Mouse (Mus musculus): ENCODE data around the gene Olfr983. TPM values are rescaled to one million over a fixed set of nuclear protein-coding genes. Genes with fewer than 3 reads are reported as not detected.

The Olfr983 gene
- polyA plus RNA-seq (2012; rRNA removed), result not detected in 2 replicates

GRCm38 (mm10) chr9:40093495-40093894 is at the start of gene Olfr983:
Gene Olfr983, minus strand, starts transcription at chr9:40093595.

DNA sequence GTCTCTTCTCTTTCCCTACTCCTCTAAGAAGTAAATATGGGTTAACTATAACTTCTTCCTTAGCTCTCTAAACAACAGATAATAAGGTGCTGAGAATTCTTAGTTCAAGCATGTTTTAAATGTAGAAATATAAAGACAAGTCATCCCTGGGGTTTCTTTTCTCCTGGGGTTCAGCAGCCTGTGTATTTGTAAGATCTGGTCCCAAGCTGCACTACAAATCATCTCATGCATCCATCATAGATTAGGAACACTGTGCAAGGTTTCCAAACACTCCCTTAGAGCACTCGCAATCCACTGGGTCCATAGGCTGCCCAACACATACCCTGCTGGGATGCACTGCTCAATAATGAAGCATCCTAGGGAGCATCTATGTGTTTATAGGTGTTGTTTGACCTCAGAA is 36.7 kb upstream of the Olfr983 start, which contains the start of gene Olfr985:
Gene Olfr985 (minus strand): TSS at position 101 of the 400 bp plus-strand sequence.

GRCm38 (mm10) chr9:40114106-40114505 is 20.7 kb upstream of the Olfr983 start, which contains the start of gene Olfr984:
Gene Olfr984, minus strand, starts transcription at chr9:40114206.

DNA sequence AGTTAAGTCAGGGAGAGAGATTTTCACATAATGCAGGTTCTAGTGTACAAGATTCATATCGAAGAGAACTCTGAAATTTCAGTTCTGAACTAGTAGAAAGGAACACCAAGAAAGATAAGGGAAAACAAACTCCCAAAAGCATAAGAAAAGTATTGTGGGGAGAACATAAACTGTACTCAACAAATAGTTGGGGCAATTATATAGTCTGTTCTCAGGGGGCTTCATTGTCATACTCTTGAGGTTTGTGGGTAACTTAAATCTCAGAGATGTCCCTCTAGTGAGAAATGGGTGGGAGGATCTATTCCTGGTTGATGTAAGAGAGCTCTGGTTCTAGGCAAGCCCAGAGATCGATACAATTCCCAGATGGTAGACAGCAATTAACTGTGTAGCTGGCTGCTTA is 19.9 kb downstream of the Olfr983 start, which contains the start of gene Olfr982:
Gene Olfr982 (plus strand): TSS at position 301 of the 400 bp plus-strand sequence.

Other genes starting within 250 kb of the Olfr983 start
- gene Olfr972, start 227.2 kb downstream of the Olfr983 start, polyA plus RNA-seq (2012; rRNA removed), result not detected in 2 replicates
- not detected in 2 replicates for gene Olfr229, start 186.3 kb downstream of the Olfr983 start, polyA plus RNA-seq (2012; rRNA removed)
- gene Olfr974, start 156.1 kb downstream of the Olfr983 start, polyA plus RNA-seq (2012; rRNA removed), result not detected in 2 replicates
- gene Olfr975, start 141.5 kb downstream of the Olfr983 start, polyA plus RNA-seq (2012; rRNA removed), result not detected in 2 replicates
- gene Olfr976, start 132.5 kb downstream of the Olfr983 start, polyA plus RNA-seq (2012; rRNA removed), result not detected in 2 replicates
- not detected in 2 replicates for gene Olfr978, start 101.5 kb downstream of the Olfr983 start, polyA plus RNA-seq (2012; rRNA removed)
- gene Olfr979, start 90.1 kb downstream of the Olfr983 start, polyA plus RNA-seq (2012; rRNA removed), result not detected in 2 replicates
- gene Olfr980, start 84.0 kb downstream of the Olfr983 start, polyA plus RNA-seq (2012; rRNA removed), result not detected in 2 replicates
- gene Olfr981, start 72.1 kb downstream of the Olfr983 start, polyA plus RNA-seq (2012; rRNA removed), result not detected in 2 replicates
- gene Olfr982, start 19.8 kb downstream of the Olfr983 start, polyA plus RNA-seq (2012; rRNA removed), result not detected in 2 replicates
- not detected in 2 replicates for gene Olfr984, start 20.6 kb upstream of the Olfr983 start, polyA plus RNA-seq (2012; rRNA removed)
- not detected in 2 replicates for gene Olfr985, start 36.6 kb upstream of the Olfr983 start, polyA plus RNA-seq (2012; rRNA removed)
- not detected in 2 replicates for gene Tmem225, start 54.5 kb upstream of the Olfr983 start, polyA plus RNA-seq (2012; rRNA removed)
- not detected in 2 replicates for gene Olfr986, start 87.3 kb upstream of the Olfr983 start, polyA plus RNA-seq (2012; rRNA removed)
- gene Zfp202, start 98.7 kb upstream of the Olfr983 start, polyA plus RNA-seq (2012; rRNA removed), result 0.75 and 0.88 TPM in 2 replicates
- 0.07 TPM in 2 replicates for gene Scn3b, start 175.6 kb upstream of the Olfr983 start, polyA plus RNA-seq (2012; rRNA removed)